Mouse (Mus musculus): ENCODE results near the gene Sash1. TPM values are rescaled to one million over a fixed set of nuclear protein-coding genes. Genes with fewer than 3 reads are reported as not detected.

The Sash1 gene
- polyA plus RNA-seq, 1 experiment from 2014 or later = 2.2 TPM

DNA sequence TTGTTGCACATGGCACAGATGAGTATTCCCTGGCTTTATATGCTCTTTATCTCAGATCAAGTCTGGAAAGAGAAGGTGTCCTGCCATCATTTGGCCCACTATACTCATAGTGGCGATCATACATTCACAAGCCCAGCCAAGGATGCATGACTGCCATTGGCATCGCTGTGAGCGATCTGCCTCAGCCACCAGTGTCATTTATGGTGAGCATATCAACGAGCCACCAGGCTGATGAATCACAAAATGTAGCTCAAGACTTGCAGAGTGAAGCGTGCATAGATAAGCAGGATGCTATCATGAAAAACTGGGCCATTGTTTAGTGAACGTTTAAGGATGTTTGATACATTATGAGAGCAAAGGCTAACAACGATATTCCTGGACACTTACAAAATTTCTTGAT, 200.6 kb downstream of the Sash1 start:
- Histone ChIP-seq H3K36me3 (ENCODE audit: control insufficient read depth, insufficient read depth, low read length) (no peaks in the 10 kb centered on the region), H3K9me3 (replicated peaks; ENCODE audit: control insufficient read depth, low read length, poor library complexity, severe bottlenecking) (no peaks in the 10 kb centered on the region), H3K4me1 (ENCODE audit: control insufficient read depth, insufficient read depth, low read length) (no peaks in the 10 kb centered on the region), H3K9ac (ENCODE audit: low read depth, low read length) (no peak overlapping the region), H3K4me3 (ENCODE audit: low read depth, low read length) (no peak overlapping the region), H3K4me2 (ENCODE audit: low read length) (no peak overlapping the region), H3K27ac (ENCODE audit: low read length) (no peak overlapping the region), H3K27me3 (ENCODE audit: control insufficient read depth, insufficient read depth, low read depth, low read length) (no peaks in the 10 kb centered on the region)
- WGBS = 93% methylated on average over 7 of the region's 7 CpGs
- no peak for ATAC-seq

GRCm38 (mm10) chr10:8682900-8683299, 203.0 kb downstream of the Sash1 start:
- H3K4me1 ChIP-seq (ENCODE audit: control insufficient read depth, insufficient read depth, low read length) = no peaks in the 10 kb centered on the region
- H3K9me3 ChIP-seq (replicated peaks; ENCODE audit: control insufficient read depth, low read length, poor library complexity, severe bottlenecking) = no peaks in the 10 kb centered on the region
- H3K27me3 ChIP-seq (ENCODE audit: control insufficient read depth, insufficient read depth, low read depth, low read length) = no peaks in the 10 kb centered on the region
- H3K36me3 ChIP-seq (ENCODE audit: control insufficient read depth, insufficient read depth, low read length) = no peaks in the 10 kb centered on the region
- no peak overlapping the region for H3K4me3 ChIP-seq (ENCODE audit: low read depth, low read length)
- 18% methylated on average over 4 of the region's 4 CpGs for WGBS
- no peak overlapping the region for H3K9ac ChIP-seq (ENCODE audit: low read depth, low read length)
- no peak overlapping the region for H3K4me2 ChIP-seq (ENCODE audit: low read length)
- no peak overlapping the region for H3K27ac ChIP-seq (ENCODE audit: low read length)
- no peak for ATAC-seq

DNA sequence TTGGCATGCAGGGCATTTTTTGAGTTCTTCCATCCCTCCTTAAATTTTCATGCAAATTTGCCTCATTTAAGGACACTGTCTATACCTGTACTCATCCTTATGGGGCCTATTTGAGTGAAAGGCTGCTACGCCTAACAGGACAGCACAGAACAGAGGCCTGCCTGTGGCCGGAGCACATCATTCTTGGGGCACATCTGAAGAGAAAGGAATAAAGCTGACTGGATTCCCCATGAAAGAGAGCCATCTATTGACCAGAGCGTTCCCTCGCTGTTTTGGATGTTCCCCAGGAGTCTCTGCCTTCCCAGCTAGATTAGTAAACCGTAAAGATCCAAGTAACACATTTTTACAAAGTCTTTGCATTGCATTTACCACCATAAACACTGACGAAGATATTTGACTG, 203.5 kb downstream of the Sash1 start:
- H3K9me3 ChIP-seq (replicated peaks; ENCODE audit: control insufficient read depth, low read length, poor library complexity, severe bottlenecking) = no peaks in the 10 kb centered on the region
- H3K27me3 ChIP-seq (ENCODE audit: control insufficient read depth, insufficient read depth, low read depth, low read length) = no peaks in the 10 kb centered on the region
- no peak overlapping the region for H3K9ac ChIP-seq (ENCODE audit: low read depth, low read length)
- H3K4me3 ChIP-seq (ENCODE audit: low read depth, low read length) = no peak overlapping the region
- H3K4me1 ChIP-seq (ENCODE audit: control insufficient read depth, insufficient read depth, low read length) = no peaks in the 10 kb centered on the region
- WGBS = 74% methylated on average over 6 of the region's 6 CpGs
- no peak overlapping the region for H3K27ac ChIP-seq (ENCODE audit: low read length)
- no peak for ATAC-seq
- no peak overlapping the region for H3K4me2 ChIP-seq (ENCODE audit: low read length)
- no peaks in the 10 kb centered on the region for H3K36me3 ChIP-seq (ENCODE audit: control insufficient read depth, insufficient read depth, low read length)

- Histone ChIP-seq H3K4me3 (ENCODE audit: low read depth, low read length) (no peak overlapping the region), H3K9me3 (replicated peaks; ENCODE audit: control insufficient read depth, low read length, poor library complexity, severe bottlenecking) (no peaks in the 10 kb centered on the region), H3K4me1 (ENCODE audit: control insufficient read depth, insufficient read depth, low read length) (no peaks in the 10 kb centered on the region), H3K4me2 (ENCODE audit: low read length) (no peak overlapping the region), H3K36me3 (ENCODE audit: control insufficient read depth, insufficient read depth, low read length) (no peaks in the 10 kb centered on the region), H3K27ac (ENCODE audit: low read length) (no peak overlapping the region), H3K27me3 (ENCODE audit: control insufficient read depth, insufficient read depth, low read depth, low read length) (no peaks in the 10 kb centered on the region), H3K9ac (ENCODE audit: low read depth, low read length) (no peak overlapping the region)
- WGBS = 80% methylated on average over 5 of the region's 5 CpGs
- no peak for ATAC-seq
Observed at GRCm38 (mm10) chr10:8676722-8677121, 209.1 kb downstream of the Sash1 start.
